Mouse (Mus musculus): ENCODE results near the gene Ttc19.
"Not testable (repeated sequence)": the region's sequence is repeated elsewhere in the genome, so short reads cannot be mapped to it uniquely, and the experiment has no call there.

The Ttc19 gene

DNA sequence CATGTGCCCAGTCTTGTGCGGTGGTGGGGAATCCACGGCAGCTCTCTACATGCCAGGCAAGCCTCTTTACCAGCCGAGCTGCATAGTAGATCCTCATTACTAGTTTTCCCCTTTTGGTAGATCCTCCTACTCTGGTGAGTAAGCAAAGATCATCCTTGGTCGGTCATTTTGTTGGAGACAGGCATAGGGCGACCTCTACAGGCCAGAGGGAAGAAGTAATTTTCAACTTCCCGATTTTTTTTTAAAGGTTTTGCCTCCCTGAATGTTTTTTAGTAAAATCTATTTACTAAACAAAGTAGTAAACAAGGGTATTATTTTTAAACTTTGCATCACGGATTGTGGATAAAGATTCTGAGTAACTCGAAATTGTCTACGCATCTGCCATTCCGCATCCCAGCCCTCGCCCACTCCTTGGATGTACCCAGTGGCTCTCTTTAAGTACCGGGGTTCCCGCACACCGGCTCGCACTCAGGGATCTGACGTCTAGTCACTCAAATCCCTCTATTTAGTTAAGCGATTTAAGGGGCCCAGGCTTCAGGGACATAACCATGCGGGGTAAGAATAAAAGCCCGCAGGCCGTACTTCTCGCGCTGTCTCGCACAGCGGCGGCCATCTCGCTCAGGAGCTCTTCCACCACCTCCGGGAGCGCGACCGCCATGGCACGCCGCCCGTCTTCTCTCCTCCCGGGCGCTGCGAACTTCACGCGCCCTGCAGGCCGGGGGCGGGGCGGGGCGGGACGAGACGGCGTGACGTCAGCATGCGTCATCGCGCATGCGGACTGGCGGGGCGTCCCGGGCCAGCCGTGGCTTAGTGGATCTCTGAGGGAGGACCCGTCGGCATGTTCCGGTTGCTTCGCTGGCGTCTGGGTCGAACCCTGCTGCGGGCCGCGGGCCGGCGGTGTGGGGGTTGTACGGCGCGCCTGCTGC lies at the start of gene Ttc19, which contains the start of gene Zswim7:
TSS of gene Ttc19 (plus strand) at position 799 of the 926 bp plus-strand sequence.
TSS of gene Zswim7 (minus strand) at position 701 of the 926 bp plus-strand sequence.
- peak; percentile 93 for DNase-seq

- DNase-seq: no peak
These were observed 40.5 kb upstream of the Ttc19 start for GRCm38 (mm10) chr11:62240631-62241261.

- DNase-seq: no peak
These were observed 37.4 kb upstream of the Ttc19 start for GRCm38 (mm10) chr11:62243871-62244270.

- DNase-seq: no peak
These were observed 36.8 kb upstream of the Ttc19 start for GRCm38 (mm10) chr11:62244471-62244870.

DNA sequence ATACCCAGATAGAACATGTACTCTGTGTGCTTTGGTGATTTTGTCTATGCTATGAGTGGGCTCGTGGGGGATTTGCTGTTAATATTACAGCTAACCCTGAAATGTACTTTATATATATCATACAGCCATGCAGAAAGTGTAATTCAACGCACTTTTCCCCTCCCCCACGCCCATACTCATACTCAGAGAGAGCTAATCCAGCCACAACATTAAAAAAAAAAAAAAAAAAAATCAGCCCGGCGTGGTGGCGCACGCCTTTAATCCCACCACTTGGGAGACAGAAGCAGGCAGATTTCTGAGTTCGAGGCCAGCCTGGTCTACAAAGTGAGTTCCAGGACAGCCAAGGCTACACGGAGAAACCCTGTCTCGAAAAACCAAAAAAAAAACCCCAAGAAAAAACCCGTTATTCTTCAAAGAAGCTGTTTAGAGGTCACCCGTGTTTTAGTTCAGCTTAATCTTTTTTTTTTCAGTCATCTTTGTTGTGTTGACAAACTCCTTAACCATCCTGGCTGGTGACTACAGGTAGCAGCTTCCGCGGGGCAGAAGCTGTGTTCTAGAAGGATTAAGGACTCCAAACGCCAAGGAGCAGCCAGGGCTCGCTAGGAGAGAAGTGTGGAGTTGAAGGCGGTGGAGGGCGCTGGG lies 33.4 kb upstream of the Ttc19 start:
- no peak for DNase-seq

GRCm38 (mm10) chr11:62248401-62249244 lies 32.6 kb upstream of the Ttc19 start, which contains the start of gene Adora2b:
Adora2b (plus strand) TSS chr11:62248984.
- peak; percentile 37 for DNase-seq

GRCm38 (mm10) chr11:62249266-62250037 lies 31.8 kb upstream of the Ttc19 start:
- DNase-seq: peak; percentile 15

- no peak for DNase-seq
These were observed 30.2 kb upstream of the Ttc19 start for GRCm38 (mm10) chr11:62251047-62251446.

GRCm38 (mm10) chr11:62253380-62253779 lies 27.9 kb upstream of the Ttc19 start:
- no peak for DNase-seq

- DNase-seq: no peak
These were observed 22.1 kb upstream of the Ttc19 start for GRCm38 (mm10) chr11:62259214-62259613.

DNA sequence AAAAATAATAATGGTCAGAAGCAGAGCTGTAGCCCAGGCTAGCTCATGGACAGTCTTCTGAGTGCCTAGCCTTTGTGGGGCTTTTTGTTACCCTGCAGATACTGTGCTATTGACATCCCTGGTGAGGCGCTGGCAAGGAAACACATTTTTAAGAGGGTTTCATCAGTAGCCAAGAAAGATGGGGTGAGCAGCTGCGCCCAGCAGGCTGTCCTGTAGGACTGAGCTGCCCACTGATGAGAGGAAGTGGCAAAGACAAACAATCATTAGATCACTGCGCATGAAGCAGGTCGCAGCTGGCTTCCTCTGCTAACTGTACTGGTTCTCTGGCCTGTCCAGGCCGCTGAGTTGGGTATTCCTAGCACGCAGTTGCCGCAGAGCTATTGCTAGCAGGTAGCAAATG lies 17.7 kb upstream of the Ttc19 start:
- no peak for DNase-seq

- DNase-seq: no peak
These were observed 17.3 kb upstream of the Ttc19 start for GRCm38 (mm10) chr11:62264018-62264417.

DNA sequence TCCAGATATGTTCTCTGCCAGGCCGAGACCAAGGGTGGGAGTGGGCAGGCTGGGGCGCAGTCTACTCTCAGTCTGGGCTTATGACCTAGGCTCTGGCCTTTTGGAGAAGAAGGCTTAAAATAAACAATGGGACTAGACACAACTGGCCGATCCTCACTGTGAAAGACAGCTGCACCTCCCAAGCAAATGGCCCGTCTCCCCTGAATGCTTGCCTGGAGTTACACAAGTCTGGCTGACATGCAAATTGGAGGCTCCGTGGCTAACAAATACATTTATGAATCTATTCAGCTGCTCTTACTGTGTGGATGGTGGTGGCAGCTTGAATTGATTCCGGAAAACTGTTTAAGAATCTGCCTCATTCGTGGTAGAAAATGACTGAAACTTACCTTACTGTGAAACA lies 15.6 kb upstream of the Ttc19 start:
- DNase-seq: no peak

DNA sequence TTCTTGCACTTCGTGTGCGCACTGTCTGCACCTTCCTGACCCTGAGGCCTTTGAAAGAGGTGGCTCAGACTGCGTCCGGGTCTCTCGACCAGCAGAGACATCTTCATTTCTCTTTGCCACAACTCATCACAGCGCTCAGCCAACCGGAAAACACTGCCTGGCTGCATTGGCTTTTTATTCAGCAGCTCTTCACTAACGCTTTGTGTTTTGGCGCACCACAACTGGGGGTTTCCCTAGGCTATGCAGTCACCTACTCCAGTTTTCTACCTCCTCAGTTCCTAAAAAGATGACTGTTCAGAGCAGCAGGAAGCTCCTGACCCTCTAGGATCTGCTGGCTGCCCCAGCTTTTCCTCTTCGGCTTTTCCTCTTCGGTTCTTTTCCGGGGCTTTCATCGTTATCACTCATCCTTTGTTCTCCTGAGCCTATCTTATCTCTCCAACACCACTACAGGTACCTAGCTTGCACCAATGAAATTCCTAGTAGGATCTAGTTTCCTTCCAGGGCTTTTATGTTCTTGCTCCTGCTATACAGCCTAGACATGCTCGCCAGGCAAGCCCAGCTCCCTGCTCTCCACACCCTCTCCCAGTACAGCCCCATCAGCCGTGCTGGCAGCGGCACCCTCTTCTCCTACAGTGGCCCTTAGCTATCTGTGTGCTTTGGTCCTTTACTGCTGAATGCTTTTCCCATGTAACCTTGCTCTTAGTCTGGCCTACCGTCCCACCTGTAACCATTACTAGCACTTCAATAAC lies 14.6 kb upstream of the Ttc19 start:
- no peak for DNase-seq

DNA sequence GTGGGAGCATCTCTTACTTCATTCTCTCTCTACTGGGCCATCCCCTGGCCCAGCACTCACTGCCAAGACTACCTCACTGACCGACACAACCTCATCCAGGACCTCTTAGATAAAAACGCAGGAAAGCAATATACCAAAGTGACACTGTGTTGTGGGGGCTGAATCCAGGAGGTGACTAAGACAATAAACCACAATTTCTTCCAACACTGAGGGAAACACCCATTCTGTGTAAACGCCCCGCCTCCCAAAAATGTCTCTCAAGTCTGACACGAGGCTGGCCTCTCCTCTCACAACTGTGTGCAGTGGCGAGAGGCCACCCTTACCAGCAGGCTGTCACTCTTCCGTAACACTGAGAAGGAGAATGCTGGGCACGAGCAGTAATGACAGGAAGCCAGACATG lies 12.9 kb upstream of the Ttc19 start:
- DNase-seq: no peak

DNA sequence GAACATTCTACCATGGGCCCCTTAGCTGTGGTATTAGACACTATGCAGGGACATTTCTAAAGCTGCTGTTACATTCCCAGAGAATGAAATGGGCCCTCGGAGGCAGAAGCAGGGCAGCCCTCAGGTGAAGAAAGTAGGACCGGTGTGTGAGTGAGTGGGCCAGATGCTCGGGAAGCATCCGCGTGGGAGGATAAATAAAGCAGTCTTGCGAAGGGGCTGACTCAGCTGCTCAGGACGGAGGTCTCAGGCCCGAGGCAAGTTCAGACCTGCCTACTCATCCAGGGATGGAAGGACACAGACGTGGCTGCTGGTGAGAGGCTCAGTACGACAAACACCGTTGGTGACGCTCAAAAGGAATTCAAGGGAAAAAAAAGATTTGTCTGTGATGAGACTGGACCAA lies 12.2 kb upstream of the Ttc19 start:
- DNase-seq: no peak

DNA sequence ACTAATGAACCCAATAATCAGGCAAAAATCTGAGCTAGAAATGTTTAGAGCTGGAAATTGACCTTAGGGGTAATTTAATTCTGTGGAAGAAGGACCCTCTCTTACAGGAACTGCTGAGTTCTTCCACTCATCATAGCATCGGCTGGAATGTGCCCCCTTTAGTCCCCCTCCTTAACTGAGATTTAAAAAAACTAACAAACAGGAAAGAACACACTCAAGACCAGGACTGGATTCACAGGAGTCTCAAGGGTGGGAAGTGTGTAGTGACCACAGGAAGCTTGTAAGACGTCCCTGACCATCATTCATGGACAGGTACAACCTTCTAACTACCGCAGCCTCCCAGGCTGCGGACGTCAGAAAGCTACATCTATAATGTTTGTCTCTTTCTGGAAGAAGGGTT lies 10.4 kb upstream of the Ttc19 start:
- DNase-seq: no peak

DNA sequence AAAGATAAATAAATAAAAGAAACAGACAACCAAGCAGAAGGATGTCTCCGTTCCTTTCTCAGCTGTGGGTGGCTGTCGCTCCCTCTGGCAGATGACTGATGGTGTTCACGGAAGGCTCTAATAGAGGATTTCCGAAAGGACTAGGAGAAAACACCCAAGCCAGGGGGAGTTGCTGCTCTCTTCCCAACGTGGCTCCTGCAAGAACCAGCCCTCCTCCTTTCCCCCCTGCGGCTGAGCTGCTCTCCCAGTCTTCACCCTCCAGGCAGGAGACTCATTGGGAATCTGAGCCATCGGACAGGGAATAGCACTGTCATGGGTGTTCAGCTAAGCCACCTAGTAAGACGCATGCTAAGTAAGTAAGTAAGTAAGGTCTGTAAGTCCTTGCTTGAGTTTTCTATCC lies 4.2 kb upstream of the Ttc19 start:
- DNase-seq: no peak

- DNase-seq: no peak
These were observed 3.2 kb upstream of the Ttc19 start for GRCm38 (mm10) chr11:62278027-62278426.

- DNase-seq: no peak
These were observed 326 bp downstream of the Ttc19 start for GRCm38 (mm10) chr11:62281601-62281997.

DNA sequence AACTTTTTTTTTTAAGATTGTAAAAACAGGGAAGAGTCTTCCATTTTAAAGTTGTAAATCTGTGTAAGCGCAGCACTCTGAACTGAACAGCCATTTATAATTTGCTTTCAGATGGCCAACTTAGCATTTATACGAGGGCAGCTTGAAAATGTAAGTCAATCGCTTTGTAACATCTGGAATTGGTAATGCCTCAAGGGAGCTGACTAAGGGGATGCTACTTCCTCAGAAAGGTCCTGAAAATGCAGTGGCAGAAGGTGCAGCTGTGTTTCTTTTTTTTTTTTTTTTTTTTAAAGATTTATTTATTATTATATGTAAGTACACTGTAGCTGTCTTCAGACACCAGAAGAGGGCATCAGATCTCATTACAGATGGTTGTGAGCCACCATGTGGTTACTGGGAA lies 2.7 kb downstream of the Ttc19 start:
- not testable (repeated sequence) for DNase-seq
